Mouse (Mus musculus): ENCODE measurements around the gene Scaf4.
"Not testable (repeated sequence)": the region's sequence is repeated elsewhere in the genome, so short reads cannot be mapped to it uniquely, and the experiment has no call there.

Gene Scaf4

GRCm38 (mm10) chr16:90290962-90291361, 6.7 kb upstream of the Scaf4 start:
- DNase-seq (ENCODE audit: low spot score) = no peak

DNA sequence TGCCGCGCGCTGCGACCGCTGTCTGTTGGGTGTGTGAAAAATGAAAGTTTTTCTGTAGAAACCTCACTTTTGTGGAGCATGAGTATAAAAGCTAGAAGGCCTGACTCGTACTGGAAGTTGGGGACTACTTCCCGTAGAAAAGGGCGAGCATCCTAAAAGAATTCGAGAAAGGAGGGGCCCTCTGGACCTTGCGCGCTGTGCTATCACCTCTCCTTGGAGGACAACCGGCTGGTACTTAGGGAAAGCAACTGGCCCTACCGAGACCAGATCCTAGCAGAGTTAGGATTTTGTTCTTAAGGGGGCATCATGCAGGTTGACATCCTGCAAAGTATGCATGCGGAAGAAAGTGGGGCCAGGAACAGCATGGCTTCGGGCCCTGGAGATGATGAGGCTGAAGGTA, 613 bp upstream of the Scaf4 start:
- DNase-seq (ENCODE audit: low spot score) = peak; percentile 9

GRCm38 (mm10) chr16:90283266-90283904, 918 bp downstream of the Scaf4 start:
- DNase-seq (ENCODE audit: low spot score) = peak; percentile 41

- DNase-seq (ENCODE audit: low spot score) = no peak
Measured at GRCm38 (mm10) chr16:90282620-90283265, 1.6 kb downstream of the Scaf4 start.

- DNase-seq (ENCODE audit: low spot score) = no peak
Measured at GRCm38 (mm10) chr16:90281406-90281805, 2.9 kb downstream of the Scaf4 start.

DNA sequence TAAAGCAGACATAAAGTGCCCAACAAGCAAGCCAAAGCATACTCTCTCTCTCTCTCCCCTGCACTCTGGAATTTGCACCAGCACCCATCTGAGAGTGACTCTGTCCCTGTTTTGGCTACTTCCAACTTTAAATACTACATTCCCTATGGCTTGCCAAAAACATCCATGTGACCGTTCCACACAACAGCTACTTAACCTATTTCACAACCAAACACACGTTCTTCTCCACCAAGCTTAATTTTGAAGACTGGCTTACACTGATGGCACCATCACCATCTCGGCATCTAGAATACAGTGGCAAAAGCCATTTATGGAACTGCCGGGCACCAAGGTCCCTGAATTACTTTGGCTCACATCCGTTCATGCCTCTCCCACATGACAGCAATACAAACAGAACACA, 3.3 kb downstream of the Scaf4 start:
- DNase-seq (ENCODE audit: low spot score) = no peak

DNA sequence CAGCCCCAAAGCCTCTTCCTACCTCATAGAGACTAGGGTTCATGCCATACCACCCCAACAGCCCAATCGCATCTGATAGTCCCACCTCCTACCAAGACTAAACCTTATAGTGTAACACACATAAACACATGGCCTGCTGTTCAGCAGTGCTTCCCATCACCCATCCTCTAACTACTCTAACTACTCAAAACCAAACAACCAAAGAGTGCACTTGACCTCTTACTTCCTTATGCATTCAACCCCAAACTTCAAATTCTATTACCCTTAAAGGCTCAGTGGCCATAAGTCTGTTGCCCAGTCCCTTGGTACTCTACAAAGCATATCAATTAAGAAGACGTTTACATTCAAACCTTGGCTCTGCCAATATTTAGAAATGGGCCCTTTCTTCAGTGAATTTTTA, 3.8 kb downstream of the Scaf4 start:
- DNase-seq (ENCODE audit: low spot score) = no peak

DNA sequence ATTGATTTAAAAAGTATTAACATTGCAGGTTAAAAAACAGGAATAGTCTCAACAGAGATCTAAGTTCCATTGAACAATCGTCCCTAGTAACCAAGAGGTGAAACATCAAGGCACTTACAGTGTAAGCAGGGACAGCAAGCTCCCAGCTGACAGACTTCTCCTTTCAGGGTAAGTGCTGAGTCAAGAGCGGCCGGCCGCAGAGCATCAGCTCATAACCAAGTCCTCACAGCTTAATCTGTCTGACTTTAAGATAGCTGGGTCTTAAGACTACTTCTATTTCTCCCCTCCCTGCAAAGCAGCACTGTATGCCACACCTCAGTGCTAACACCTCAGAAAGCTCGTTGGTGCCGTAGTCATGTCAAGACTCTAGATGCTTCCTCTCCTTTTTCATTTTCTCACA, 5.2 kb downstream of the Scaf4 start:
- no peak for DNase-seq (ENCODE audit: low spot score)

- DNase-seq (ENCODE audit: low spot score) = no peak
Measured at GRCm38 (mm10) chr16:90275521-90275920, 8.8 kb downstream of the Scaf4 start.

GRCm38 (mm10) chr16:90266581-90266980, 17.7 kb downstream of the Scaf4 start:
- no peak for DNase-seq (ENCODE audit: low spot score)

DNA sequence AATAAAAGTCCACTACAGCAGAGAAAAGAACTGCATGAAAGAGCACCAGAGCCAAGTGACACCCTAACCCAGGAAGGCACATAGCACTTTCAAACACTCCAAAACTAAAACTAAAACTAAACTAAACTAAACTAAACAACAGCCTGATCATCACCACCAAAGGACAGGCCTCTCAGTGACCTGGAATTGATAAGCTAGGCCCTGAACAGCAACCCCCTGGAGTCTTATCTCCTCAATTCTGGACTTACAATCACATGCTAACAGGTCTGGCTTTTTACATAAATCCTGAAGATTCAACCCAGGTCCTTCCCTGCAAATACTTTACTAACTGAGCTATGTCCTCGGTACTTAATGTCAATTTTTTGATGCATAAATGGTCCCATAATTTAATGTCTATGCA, 19.2 kb downstream of the Scaf4 start:
- DNase-seq (ENCODE audit: low spot score) = no peak

GRCm38 (mm10) chr16:90264021-90264420, 20.3 kb downstream of the Scaf4 start:
- DNase-seq (ENCODE audit: low spot score) = no peak

GRCm38 (mm10) chr16:90261791-90262190, 22.5 kb downstream of the Scaf4 start:
- DNase-seq (ENCODE audit: low spot score) = no peak

- DNase-seq (ENCODE audit: low spot score) = no peak
Measured at GRCm38 (mm10) chr16:90260097-90260496, 24.2 kb downstream of the Scaf4 start.

DNA sequence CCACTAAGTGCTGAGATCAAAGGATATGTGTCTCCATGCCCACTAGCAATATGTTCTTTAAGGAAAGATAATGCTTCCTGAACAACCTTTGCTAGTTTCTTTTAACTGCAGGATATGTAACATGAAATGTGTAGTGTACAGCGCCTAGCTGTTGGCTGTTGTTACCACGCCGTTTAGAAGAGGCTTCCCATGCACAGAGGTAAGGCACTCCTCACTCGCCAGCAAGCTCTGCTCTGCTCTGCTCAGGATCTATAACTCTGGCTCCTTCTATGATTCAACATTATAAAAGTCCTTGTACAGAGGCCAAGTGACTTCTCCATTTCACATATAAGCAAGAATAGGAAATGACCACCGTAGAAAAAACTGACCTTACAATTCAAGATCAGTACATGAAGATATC, 24.7 kb downstream of the Scaf4 start:
- DNase-seq (ENCODE audit: low spot score) = no peak

DNA sequence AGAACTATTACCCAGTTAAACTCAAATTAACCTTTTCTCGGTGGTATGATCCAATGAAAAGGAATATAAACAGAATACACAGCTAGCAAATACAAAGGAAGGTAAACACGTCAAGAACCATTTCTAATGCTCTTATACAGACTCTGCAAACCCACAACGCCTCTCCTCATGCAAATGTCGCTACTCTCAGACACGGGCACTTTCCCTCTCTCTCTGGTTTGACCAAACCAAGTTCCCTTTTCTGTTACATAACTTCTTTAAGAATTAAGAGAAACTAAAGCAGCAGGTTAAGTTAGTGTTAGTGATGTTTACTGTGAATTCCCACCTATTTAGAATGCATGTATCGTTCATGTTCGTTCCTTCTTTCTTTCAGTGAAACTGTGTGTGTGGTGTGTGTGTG, 25.4 kb downstream of the Scaf4 start:
- DNase-seq (ENCODE audit: low spot score) = no peak

GRCm38 (mm10) chr16:90252521-90252920, 31.8 kb downstream of the Scaf4 start:
- no peak for DNase-seq (ENCODE audit: low spot score)

- not testable (repeated sequence) for DNase-seq (ENCODE audit: low spot score)
Measured at GRCm38 (mm10) chr16:90251256-90251655, 33.0 kb downstream of the Scaf4 start.

DNA sequence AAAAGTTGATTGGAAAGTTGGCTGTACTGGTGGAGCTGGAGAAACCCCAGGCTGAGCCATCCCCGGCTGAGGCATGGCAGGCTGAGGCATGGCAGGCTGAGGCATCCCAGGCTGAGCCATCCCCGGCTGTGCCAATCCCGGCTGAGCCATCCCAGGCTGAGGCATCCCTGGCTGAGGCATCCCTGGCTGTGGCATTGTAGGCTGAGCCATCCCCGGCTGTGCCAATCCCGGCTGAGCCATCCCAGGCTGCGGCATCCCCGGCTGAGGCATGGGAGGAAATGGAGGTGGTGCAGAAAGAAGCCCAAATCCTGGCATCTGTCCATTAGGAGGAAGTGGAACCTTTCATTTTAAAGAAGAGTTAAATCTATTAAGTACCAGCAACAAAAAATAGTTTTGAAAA, 34.2 kb downstream of the Scaf4 start:
- DNase-seq (ENCODE audit: low spot score) = no peak

- no peak for DNase-seq (ENCODE audit: low spot score)
Measured at GRCm38 (mm10) chr16:90242426-90243304, 41.6 kb downstream of the Scaf4 start.

DNA sequence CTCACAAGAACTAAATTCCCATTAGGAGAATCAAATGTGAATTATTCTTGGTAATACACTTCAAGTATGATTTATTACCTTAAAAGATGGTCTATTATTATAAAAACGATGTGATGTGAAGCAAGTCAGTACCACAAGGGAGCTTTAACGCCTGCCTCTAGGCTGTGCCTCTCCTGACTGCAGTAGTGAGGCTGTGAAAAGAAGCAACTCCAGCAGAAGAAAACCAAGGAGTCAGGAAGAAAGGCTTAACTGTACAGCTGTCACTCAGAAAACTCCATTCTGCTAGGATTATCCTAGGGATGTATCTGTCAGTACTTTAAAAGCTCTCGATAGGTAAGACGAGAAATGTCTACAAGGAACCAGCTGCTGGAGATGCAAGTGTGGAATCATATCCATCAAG, 42.4 kb downstream of the Scaf4 start:
- no peak for DNase-seq (ENCODE audit: low spot score)

- no peak for DNase-seq (ENCODE audit: low spot score)
Measured at GRCm38 (mm10) chr16:90239128-90239746, 45.1 kb downstream of the Scaf4 start.

- no peak for DNase-seq (ENCODE audit: low spot score)
Measured at GRCm38 (mm10) chr16:90235188-90235587, 49.1 kb downstream of the Scaf4 start.

Data from urinary bladder, postnatal 14 days (tissue).